Mouse (Mus musculus): ENCODE measurements at regions not wholly inside any gene's neighbourhood (a gene's known extent, or its start where the extent isn't known, plus 50 kb on each side); places are given as distances from the start of the nearest gene placed in this dataset.

- H3K4me3 ChIP-seq (ENCODE audit: low read depth, low read length), result no peak overlapping the region
- ATAC-seq (ENCODE audit: low read depth), result no peak
- no peaks in the 10 kb centered on the region for H3K36me3 ChIP-seq (ENCODE audit: control insufficient read depth, insufficient read depth, low read length)
- no peaks in the 10 kb centered on the region for H3K9me3 ChIP-seq (ENCODE audit: control insufficient read depth, low read length)
- H3K9ac ChIP-seq (replicated peaks; ENCODE audit: low read depth, low read length), result no peak overlapping the region
- H3K4me1 ChIP-seq (ENCODE audit: control insufficient read depth, insufficient read depth, low read length), result no peaks in the 10 kb centered on the region
- no peak overlapping the region for H3K4me2 ChIP-seq (ENCODE audit: low read depth, low read length)
- no peak overlapping the region for H3K27ac ChIP-seq (ENCODE audit: low read depth, low read length)
- H3K27me3 ChIP-seq (ENCODE audit: control insufficient read depth, insufficient read depth, low read length), result no peaks in the 10 kb centered on the region
These were observed 433.4 kb upstream of the Man1a start for GRCm38 (mm10) chr10:54509766-54510165.

Measured in neural tube, embryonic 14.5 days (tissue).